Mouse (Mus musculus): ENCODE data around the gene Dzip1l.

- TF ChIP-seq POLR2A (IDR thresholded peaks at IDR 0.05; ENCODE audit: low read depth, low read length), result no peak
- TF ChIP-seq CTCF (IDR thresholded peaks at IDR 0.05; ENCODE audit: extremely low read depth, insufficient read length, insufficient replicate concordance, low read depth, low read length), result no peak
Measured at GRCm38 (mm10) chr9:99701187-99701586, 71.9 kb downstream of the Dzip1l start.
